Mouse (Mus musculus) frontal cortex, adult 2 months (tissue): ENCODE measurements at regions not wholly inside any gene's neighbourhood (a gene's known extent, or its start where the extent isn't known, plus 50 kb on each side); places are given as distances from the start of the nearest gene placed in this dataset.

ENCODE experiments used
- DNase-seq, 2 experiments: peaks; one replicate each; pipeline ENCODE4 v3.0.0; 2022; ENCODE audit warnings: low spot score in 1 of 2; ENCODE audit errors: extremely low spot score in 1 of 2

- DNase-seq: no peak
Observed at GRCm38 (mm10) chr19:32881443-32881842, 124.1 kb downstream of the Pten start.

- DNase-seq: no peak
Observed at GRCm38 (mm10) chr19:32884279-32884678, 127.0 kb downstream of the Pten start.

GRCm38 (mm10) chr19:32885481-32886131 lies 128.3 kb downstream of the Pten start:
- no peak for DNase-seq

GRCm38 (mm10) chr19:32887190-32887589 lies 129.9 kb downstream of the Pten start:
- no peak for DNase-seq

GRCm38 (mm10) chr19:32888616-32889305 lies 131.5 kb downstream of the Pten start:
- DNase-seq: no peak

- no peak for DNase-seq
Observed at GRCm38 (mm10) chr19:32890801-32891200, 133.5 kb downstream of the Pten start.

GRCm38 (mm10) chr19:32892469-32892868 lies 135.2 kb downstream of the Pten start:
- no peak for DNase-seq

GRCm38 (mm10) chr19:32903454-32904108 lies 146.3 kb downstream of the Pten start:
- no peak for DNase-seq

- DNase-seq: no peak
Observed at GRCm38 (mm10) chr19:32904517-32904916, 147.2 kb downstream of the Pten start.

- DNase-seq: no peak
Observed at GRCm38 (mm10) chr19:32905901-32906431, 148.7 kb downstream of the Pten start.

GRCm38 (mm10) chr19:32906820-32907219 lies 149.5 kb downstream of the Pten start:
- DNase-seq: no peak

- no peak for DNase-seq
Observed at GRCm38 (mm10) chr19:32910050-32910462, 152.8 kb downstream of the Pten start.

- no peak for DNase-seq
Observed at GRCm38 (mm10) chr19:32912323-32912722, 155.0 kb downstream of the Pten start.

GRCm38 (mm10) chr19:32916507-32917280 lies 159.4 kb downstream of the Pten start:
- DNase-seq: no peak

- no peak for DNase-seq
Observed at GRCm38 (mm10) chr19:32921021-32921420, 163.7 kb downstream of the Pten start.

GRCm38 (mm10) chr19:32923911-32924310 lies 166.6 kb downstream of the Pten start:
- no peak for DNase-seq

GRCm38 (mm10) chr19:32925628-32926505 lies 168.6 kb downstream of the Pten start:
- DNase-seq: no peak

GRCm38 (mm10) chr19:32926571-32926970 lies 169.3 kb downstream of the Pten start:
- DNase-seq: no peak

- no peak for DNase-seq
Observed at GRCm38 (mm10) chr19:32933676-32934075, 176.4 kb downstream of the Pten start.

GRCm38 (mm10) chr19:32935638-32936037 lies 178.3 kb downstream of the Pten start:
- no peak for DNase-seq
